Mouse (Mus musculus): ENCODE data around the gene L3mbtl4. TPM values are rescaled to one million over a fixed set of nuclear protein-coding genes. Genes with fewer than 3 reads are reported as not detected.

Gene L3mbtl4
- polyA plus RNA-seq (2014; fragmentation: Nextera tagmentation; extraction: Ambion mirVana): not detected in 2 replicates

DNA sequence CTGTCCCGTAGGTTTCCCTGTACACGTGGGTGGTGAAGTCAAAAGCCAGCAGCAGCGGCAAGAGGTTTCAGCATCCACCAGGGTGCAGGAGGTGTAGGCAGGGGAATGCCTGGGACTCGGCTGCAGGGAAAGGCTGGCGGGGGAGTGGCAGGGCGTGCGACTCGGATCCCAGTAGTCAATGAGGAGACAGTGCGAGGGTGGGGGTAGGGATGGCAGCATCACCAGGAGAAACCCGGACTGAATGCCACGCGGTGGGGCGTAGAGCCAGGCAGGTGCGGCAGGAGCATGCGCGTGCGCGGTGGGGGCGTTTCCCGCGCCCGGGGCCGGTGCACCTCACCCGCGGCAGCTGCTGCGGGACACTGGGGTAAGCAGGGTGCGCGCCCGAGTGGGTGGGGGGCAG lies at the start of gene L3mbtl4:
TSS of gene L3mbtl4 (plus strand) at position 271 of the 400 bp plus-strand sequence.
- Histone ChIP-seq H3K4me2 (ENCODE audit: low read length) (peak within 1 kb of the TSS; percentile 73), H3K9me3 (ENCODE audit: control insufficient read depth, low read length) (no peaks in the 10 kb centered on the region), H3K9ac (ENCODE audit: low read length) (peak within 1 kb of the TSS; percentile 41; the same call in 1 of the 2 replicates), H3K27me3 (ENCODE audit: control insufficient read depth, insufficient read depth, low read length) (peaks cover 35% of the 10 kb centered on the region), H3K36me3 (ENCODE audit: control insufficient read depth, insufficient read depth, low read length) (no peaks in the 10 kb centered on the region), H3K4me3 (ENCODE audit: control insufficient read depth in 1 of 2, insufficient read depth in 1 of 2, low read depth in 1 of 2, low read length in 2 of 2) (peak within 1 kb of the TSS; percentile 30 to 36), H3K27ac (replicated peaks in 1 of 2; ENCODE audit: control insufficient read depth in 1 of 2, insufficient read depth in 1 of 2, low read depth in 2 of 2, low read length in 2 of 2) (no peak within 1 kb of the TSS), H3K4me1 (ENCODE audit: control insufficient read depth in 2 of 2, insufficient read depth in 2 of 2, low read length in 2 of 2) (peaks cover 0 to 7% of the 10 kb centered on the region in 2 experiments; a peak in 2 of 4 replicates)
- under 1% methylated on average over 27 of the region's 29 CpGs for WGBS
- no peak for ATAC-seq (ENCODE audit: insufficient number of reproducible peaks, insufficient read depth, low FRiP score, low read depth)

DNA sequence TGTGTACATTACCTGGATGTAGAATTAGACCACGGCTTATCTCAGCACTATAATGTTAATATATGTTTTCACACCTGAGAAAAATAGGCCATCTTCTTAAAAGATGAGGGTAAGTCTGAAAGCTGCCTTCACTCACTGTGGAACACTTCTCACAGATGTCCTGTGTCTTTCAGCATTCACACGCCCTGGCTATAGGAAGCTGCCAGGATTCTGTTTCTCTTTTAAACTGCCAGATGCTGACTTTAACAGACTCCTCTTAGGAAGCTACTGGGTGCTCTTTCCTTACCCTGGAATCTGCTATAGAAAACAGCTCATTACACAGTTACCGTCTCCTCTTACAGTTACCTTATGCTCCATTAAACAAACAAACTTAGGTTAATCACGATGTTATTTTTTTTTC lies 43.1 kb upstream of the L3mbtl4 start:
- no peak for ATAC-seq (ENCODE audit: insufficient number of reproducible peaks, insufficient read depth, low FRiP score, low read depth)
- Histone ChIP-seq H3K27ac (replicated peaks in 1 of 2; ENCODE audit: control insufficient read depth in 1 of 2, insufficient read depth in 1 of 2, low read depth in 2 of 2, low read length in 2 of 2) (no peak overlapping the region), H3K4me2 (ENCODE audit: low read length) (no peak overlapping the region), H3K27me3 (ENCODE audit: control insufficient read depth, insufficient read depth, low read length) (no peaks in the 10 kb centered on the region), H3K4me3 (ENCODE audit: control insufficient read depth in 1 of 2, insufficient read depth in 1 of 2, low read depth in 1 of 2, low read length in 2 of 2) (no peak overlapping the region), H3K4me1 (ENCODE audit: control insufficient read depth in 2 of 2, insufficient read depth in 2 of 2, low read length in 2 of 2) (no peaks in the 10 kb centered on the region), H3K9ac (ENCODE audit: low read length) (no peak overlapping the region), H3K36me3 (ENCODE audit: control insufficient read depth, insufficient read depth, low read length) (no peaks in the 10 kb centered on the region), H3K9me3 (ENCODE audit: control insufficient read depth, low read length) (no peaks in the 10 kb centered on the region)
- WGBS: 57% methylated on average over 4 of the region's 4 CpGs

DNA sequence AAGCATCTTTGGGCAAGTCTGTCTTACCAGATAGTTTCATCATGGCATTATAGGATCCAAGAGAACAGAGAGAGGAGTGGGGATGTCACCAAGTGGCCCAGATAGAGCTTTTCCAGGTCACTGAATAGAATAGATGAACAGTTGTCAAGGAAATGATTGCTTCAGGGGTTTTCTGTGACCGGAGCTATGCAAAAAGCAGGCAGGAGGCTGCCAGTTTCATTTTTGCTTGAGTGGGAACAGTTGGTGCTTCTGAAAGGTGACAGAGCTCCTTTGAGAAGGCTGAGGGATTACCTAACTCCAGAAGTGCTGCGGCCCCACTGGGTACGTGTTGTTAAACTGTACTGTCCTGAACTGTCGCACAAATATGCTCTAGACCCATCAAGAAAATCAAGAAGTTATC lies 38.2 kb upstream of the L3mbtl4 start:
- no peak for ATAC-seq (ENCODE audit: insufficient number of reproducible peaks, insufficient read depth, low FRiP score, low read depth)
- 78% methylated on average over 4 of the region's 4 CpGs for WGBS
- H3K27me3 ChIP-seq (ENCODE audit: control insufficient read depth, insufficient read depth, low read length): no peaks in the 10 kb centered on the region
- no peak overlapping the region for H3K27ac ChIP-seq (replicated peaks in 1 of 2; ENCODE audit: control insufficient read depth in 1 of 2, insufficient read depth in 1 of 2, low read depth in 2 of 2, low read length in 2 of 2)
- no peak overlapping the region for H3K4me2 ChIP-seq (ENCODE audit: low read length)
- H3K36me3 ChIP-seq (ENCODE audit: control insufficient read depth, insufficient read depth, low read length): no peaks in the 10 kb centered on the region
- no peak overlapping the region for H3K9ac ChIP-seq (ENCODE audit: low read length)
- no peak overlapping the region for H3K4me3 ChIP-seq (ENCODE audit: control insufficient read depth in 1 of 2, insufficient read depth in 1 of 2, low read depth in 1 of 2, low read length in 2 of 2)
- H3K4me1 ChIP-seq (ENCODE audit: control insufficient read depth in 2 of 2, insufficient read depth in 2 of 2, low read length in 2 of 2): no peaks in the 10 kb centered on the region
- H3K9me3 ChIP-seq (ENCODE audit: control insufficient read depth, low read length): no peaks in the 10 kb centered on the region

DNA sequence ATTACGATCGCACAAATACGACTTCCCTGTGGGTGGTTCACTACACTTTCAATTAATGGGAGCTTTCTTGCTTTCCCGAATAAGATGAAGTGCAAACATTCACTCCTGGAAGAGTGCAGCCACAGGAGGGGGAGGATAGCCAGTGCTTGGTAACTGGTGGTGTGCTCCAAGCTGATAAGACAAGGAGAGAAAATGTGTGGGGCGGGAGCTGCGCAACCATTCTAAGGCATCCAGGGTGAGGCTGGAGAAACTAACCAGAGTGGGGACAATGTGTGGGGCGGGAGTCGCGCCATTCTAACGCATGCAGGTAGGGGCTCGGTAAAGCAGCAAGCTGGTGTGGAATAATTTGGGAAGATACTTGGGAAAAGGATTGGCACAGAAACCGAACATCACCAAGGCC lies 36.6 kb upstream of the L3mbtl4 start:
- no peak for ATAC-seq (ENCODE audit: insufficient number of reproducible peaks, insufficient read depth, low FRiP score, low read depth)
- no peak overlapping the region for H3K9ac ChIP-seq (ENCODE audit: low read length)

GRCm38 (mm10) chr17:68240171-68240570 lies 33.4 kb upstream of the L3mbtl4 start:
- Histone ChIP-seq H3K36me3 (ENCODE audit: control insufficient read depth, insufficient read depth, low read length) (no peaks in the 10 kb centered on the region), H3K27ac (replicated peaks in 1 of 2; ENCODE audit: control insufficient read depth in 1 of 2, insufficient read depth in 1 of 2, low read depth in 2 of 2, low read length in 2 of 2) (no peak overlapping the region), H3K27me3 (ENCODE audit: control insufficient read depth, insufficient read depth, low read length) (no peaks in the 10 kb centered on the region), H3K4me2 (ENCODE audit: low read length) (no peak overlapping the region), H3K9me3 (ENCODE audit: control insufficient read depth, low read length) (no peaks in the 10 kb centered on the region), H3K4me3 (ENCODE audit: control insufficient read depth in 1 of 2, insufficient read depth in 1 of 2, low read depth in 1 of 2, low read length in 2 of 2) (no peak overlapping the region), H3K4me1 (ENCODE audit: control insufficient read depth in 2 of 2, insufficient read depth in 2 of 2, low read length in 2 of 2) (no peaks in the 10 kb centered on the region), H3K9ac (ENCODE audit: low read length) (no peak overlapping the region)
- no peak for ATAC-seq (ENCODE audit: insufficient number of reproducible peaks, insufficient read depth, low FRiP score, low read depth)
- 76% methylated on average over 2 of the region's 2 CpGs for WGBS

More for the DNA sequence above, 36.6 kb upstream of the L3mbtl4 start:
- Histone ChIP-seq H3K4me3 (ENCODE audit: control insufficient read depth in 1 of 2, insufficient read depth in 1 of 2, low read depth in 1 of 2, low read length in 2 of 2) (no peak overlapping the region), H3K4me2 (ENCODE audit: low read length) (no peak overlapping the region), H3K9me3 (ENCODE audit: control insufficient read depth, low read length) (no peaks in the 10 kb centered on the region), H3K27ac (replicated peaks in 1 of 2; ENCODE audit: control insufficient read depth in 1 of 2, insufficient read depth in 1 of 2, low read depth in 2 of 2, low read length in 2 of 2) (no peak overlapping the region), H3K4me1 (ENCODE audit: control insufficient read depth in 2 of 2, insufficient read depth in 2 of 2, low read length in 2 of 2) (no peaks in the 10 kb centered on the region), H3K36me3 (ENCODE audit: control insufficient read depth, insufficient read depth, low read length) (no peaks in the 10 kb centered on the region), H3K27me3 (ENCODE audit: control insufficient read depth, insufficient read depth, low read length) (no peaks in the 10 kb centered on the region)
- WGBS: 76% methylated on average over 12 of the region's 12 CpGs

DNA sequence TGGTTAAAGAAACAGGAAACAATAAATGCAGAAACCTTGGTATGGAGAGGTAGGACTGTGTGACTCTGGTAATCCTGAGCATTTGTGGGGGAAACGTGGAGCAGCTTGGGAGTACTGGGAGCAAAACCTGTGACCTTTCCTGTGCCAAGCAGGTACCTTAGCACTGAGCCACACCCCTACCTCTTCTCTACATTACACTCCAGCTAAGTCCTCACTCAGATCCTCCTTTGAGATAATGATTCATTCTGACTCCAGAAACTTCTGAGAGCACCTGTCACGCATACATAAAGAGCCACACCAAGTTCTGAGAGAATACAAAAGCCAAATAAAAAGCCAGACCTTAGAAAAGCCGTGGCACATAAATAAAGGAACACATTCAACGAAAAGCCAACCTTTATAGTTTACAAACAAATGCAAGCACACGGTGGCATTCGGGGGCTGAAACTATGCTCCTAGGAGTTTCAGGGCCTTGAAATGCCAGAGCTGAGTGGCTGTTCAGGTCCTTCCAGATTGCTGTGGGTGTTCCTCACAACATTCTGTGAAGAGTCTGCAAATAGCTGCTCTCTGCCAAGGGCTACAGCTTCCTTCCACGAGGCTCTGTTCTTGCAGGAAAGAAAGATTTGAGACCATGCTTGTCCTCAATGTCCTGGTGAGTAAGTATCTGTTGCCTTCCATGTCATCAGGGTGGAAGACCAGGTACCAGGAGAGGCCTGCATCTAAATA lies 8.6 kb upstream of the L3mbtl4 start:
- Histone ChIP-seq H3K9ac (ENCODE audit: low read length) (no peak overlapping the region), H3K4me2 (ENCODE audit: low read length) (no peak overlapping the region), H3K9me3 (ENCODE audit: control insufficient read depth, low read length) (peaks cover 4% of the 10 kb centered on the region; the same call in 1 of the 2 replicates), H3K27ac (replicated peaks in 1 of 2; ENCODE audit: control insufficient read depth in 1 of 2, insufficient read depth in 1 of 2, low read depth in 2 of 2, low read length in 2 of 2) (no peak overlapping the region), H3K36me3 (ENCODE audit: control insufficient read depth, insufficient read depth, low read length) (no peaks in the 10 kb centered on the region), H3K4me3 (ENCODE audit: control insufficient read depth in 1 of 2, insufficient read depth in 1 of 2, low read depth in 1 of 2, low read length in 2 of 2) (no peak overlapping the region), H3K27me3 (ENCODE audit: control insufficient read depth, insufficient read depth, low read length) (no peaks in the 10 kb centered on the region), H3K4me1 (ENCODE audit: control insufficient read depth in 2 of 2, insufficient read depth in 2 of 2, low read length in 2 of 2) (no peaks in the 10 kb centered on the region)
- WGBS: 75% methylated on average over 7 of the region's 7 CpGs
- ATAC-seq (ENCODE audit: insufficient number of reproducible peaks, insufficient read depth, low FRiP score, low read depth): no peak

GRCm38 (mm10) chr17:68273954-68274353 lies 357 bp downstream of the L3mbtl4 start:
- Histone ChIP-seq H3K27me3 (ENCODE audit: control insufficient read depth, insufficient read depth, low read length) (peaks cover 35% of the 10 kb centered on the region), H3K9ac (ENCODE audit: low read length) (peak overlapping the region; percentile 41; the same call in 1 of the 2 replicates), H3K4me1 (ENCODE audit: control insufficient read depth in 2 of 2, insufficient read depth in 2 of 2, low read length in 2 of 2) (peaks cover 0 to 7% of the 10 kb centered on the region in 2 experiments; a peak in 2 of 4 replicates), H3K9me3 (ENCODE audit: control insufficient read depth, low read length) (no peaks in the 10 kb centered on the region), H3K27ac (replicated peaks in 1 of 2; ENCODE audit: control insufficient read depth in 1 of 2, insufficient read depth in 1 of 2, low read depth in 2 of 2, low read length in 2 of 2) (no peak overlapping the region), H3K36me3 (ENCODE audit: control insufficient read depth, insufficient read depth, low read length) (no peaks in the 10 kb centered on the region), H3K4me2 (ENCODE audit: low read length) (peak overlapping the region; percentile 73), H3K4me3 (ENCODE audit: control insufficient read depth in 1 of 2, insufficient read depth in 1 of 2, low read depth in 1 of 2, low read length in 2 of 2) (peak overlapping the region; percentile 30 to 36)
- ATAC-seq (ENCODE audit: insufficient number of reproducible peaks, insufficient read depth, low FRiP score, low read depth): no peak
- WGBS: 17% methylated on average over 14 of the region's 14 CpGs

All from heart, embryonic 14.5 days (tissue).